Mouse (Mus musculus) thymus, postnatal 4 days (tissue): Measurements from ENCODE around the gene Stag2.

Experiments
- DNase-seq: peaks from one replicate; pipeline ENCODE4 v3.0.0; 2021

The Stag2 gene

GRCm38 (mm10) chrX:42250342-42250741 lies 101.2 kb downstream of the Stag2 start:
- DNase-seq, result no peak

GRCm38 (mm10) chrX:42272713-42273112 lies 123.6 kb downstream of the Stag2 start:
- DNase-seq, result no peak

GRCm38 (mm10) chrX:42290215-42290614 lies 141.1 kb downstream of the Stag2 start:
- no peak for DNase-seq

GRCm38 (mm10) chrX:42315231-42315630 lies 166.1 kb downstream of the Stag2 start:
- no peak for DNase-seq

- DNase-seq, result no peak
Measured at GRCm38 (mm10) chrX:42320424-42320823, 171.3 kb downstream of the Stag2 start.

- DNase-seq, result no peak
Measured at GRCm38 (mm10) chrX:42321200-42321773, 172.2 kb downstream of the Stag2 start.

GRCm38 (mm10) chrX:42324848-42325247 lies 175.7 kb downstream of the Stag2 start:
- DNase-seq, result no peak
